Mouse (Mus musculus): ENCODE data around the gene Gp9. TPM values are rescaled to one million over a fixed set of nuclear protein-coding genes. Genes with fewer than 3 reads are reported as not detected.

Gp9 gene
- polyA plus RNA-seq, 1 experiment from 2014 or later, result 4.3 TPM

- 34% methylated on average over 6 of the region's 6 CpGs for WGBS
- Histone ChIP-seq H3K4me3 (ENCODE audit: low read depth, low read length) (peak overlapping the region; percentile 77), H3K36me3 (ENCODE audit: insufficient read depth) (peaks cover 16% of the 10 kb centered on the region; the same call in 1 of the 2 replicates), H3K4me1 (ENCODE audit: insufficient read depth) (peaks cover 5% of the 10 kb centered on the region; the same call in 1 of the 2 replicates), H3K27me3 (ENCODE audit: insufficient read depth, low read length) (no peaks in the 10 kb centered on the region), H3K9ac (peak overlapping the region; percentile 77; the same call in 1 of the 2 replicates), H3K27ac (ENCODE audit: low read depth) (peak overlapping the region; percentile 27; the same call in 1 of the 2 replicates), H3K4me2 (peak overlapping the region; percentile 74), H3K9me3 (ENCODE audit: low read depth, low read length) (no peaks in the 10 kb centered on the region)
- no peak for DNase-seq
- no peak for TF ChIP-seq CTCF (IDR thresholded peaks at IDR 0.05; ENCODE audit: low read depth)
- ATAC-seq (ENCODE audit: insufficient read depth), result no peak
Measured at GRCm38 (mm10) chr6:87810311-87810710, 32.4 kb downstream of the Gp9 start.

- ATAC-seq (ENCODE audit: insufficient read depth), result peak; percentile 63
- Histone ChIP-seq H3K4me1 (ENCODE audit: insufficient read depth) (peaks cover 5% of the 10 kb centered on the region; the same call in 1 of the 2 replicates), H3K4me2 (peak overlapping the region; percentile 74), H3K4me3 (ENCODE audit: low read depth, low read length) (peak overlapping the region; percentile 77), H3K9me3 (ENCODE audit: low read depth, low read length) (no peaks in the 10 kb centered on the region), H3K27me3 (ENCODE audit: insufficient read depth, low read length) (no peaks in the 10 kb centered on the region), H3K9ac (peak overlapping the region; percentile 77), H3K27ac (ENCODE audit: low read depth) (peak overlapping the region; percentile 83), H3K36me3 (ENCODE audit: insufficient read depth) (peaks cover 17% of the 10 kb centered on the region; the same call in 1 of the 2 replicates)
- WGBS, result under 1% methylated on average over 77 of the region's 77 CpGs
- no peak for TF ChIP-seq CTCF (IDR thresholded peaks at IDR 0.05; ENCODE audit: low read depth)
- DNase-seq, result peak; percentile 68
Measured at GRCm38 (mm10) chr6:87810713-87811669, 33.1 kb downstream of the Gp9 start.

- Histone ChIP-seq H3K4me1 (ENCODE audit: insufficient read depth) (peaks cover 5% of the 10 kb centered on the region; the same call in 1 of the 2 replicates), H3K4me3 (ENCODE audit: low read depth, low read length) (peak within 1 kb of the TSS; percentile 77), H3K27ac (ENCODE audit: low read depth) (peak within 1 kb of the TSS; percentile 83), H3K9ac (peak within 1 kb of the TSS; percentile 77), H3K4me2 (peak within 1 kb of the TSS; percentile 74), H3K9me3 (ENCODE audit: low read depth, low read length) (no peaks in the 10 kb centered on the region), H3K36me3 (ENCODE audit: insufficient read depth) (peaks cover 24% of the 10 kb centered on the region; the same call in 1 of the 2 replicates), H3K27me3 (ENCODE audit: insufficient read depth, low read length) (no peaks in the 10 kb centered on the region)
- WGBS, result under 1% methylated on average over 56 of the region's 56 CpGs
- ATAC-seq (ENCODE audit: insufficient read depth) (peak; percentile 96), DNase-seq (peak; percentile 95)
- peak; percentile 28; the same call in 1 of the 2 replicates for TF ChIP-seq CTCF (IDR thresholded peaks at IDR 0.05; ENCODE audit: low read depth)
Measured at GRCm38 (mm10) chr6:87811675-87812338, 33.9 kb downstream of the Gp9 start, which contains the start of gene Rab43. Gene Rab43 (minus strand): TSS chr6:87812164.

GRCm38 (mm10) chr6:87812656-87813055 lies 34.8 kb downstream of the Gp9 start:
- peak overlapping the region; percentile 77 for H3K4me3 ChIP-seq (ENCODE audit: low read depth, low read length)
- no peak for TF ChIP-seq CTCF (IDR thresholded peaks at IDR 0.05; ENCODE audit: low read depth)
- H3K27me3 ChIP-seq (ENCODE audit: insufficient read depth, low read length), result no peaks in the 10 kb centered on the region
- ATAC-seq (ENCODE audit: insufficient read depth) (no peak), DNase-seq (no peak)
- WGBS, result 90% methylated on average over 1 of the region's 1 CpGs
- no peaks in the 10 kb centered on the region for H3K9me3 ChIP-seq (ENCODE audit: low read depth, low read length)
- peak overlapping the region; percentile 74 for H3K4me2 ChIP-seq
- peak overlapping the region; percentile 77 for H3K27ac ChIP-seq (ENCODE audit: low read depth)
- peaks cover 5% of the 10 kb centered on the region; the same call in 1 of the 2 replicates for H3K4me1 ChIP-seq (ENCODE audit: insufficient read depth)
- H3K9ac ChIP-seq, result no peak overlapping the region
- peaks cover 32% of the 10 kb centered on the region for H3K36me3 ChIP-seq (ENCODE audit: insufficient read depth)

GRCm38 (mm10) chr6:87814486-87814885 lies 36.6 kb downstream of the Gp9 start:
- peaks cover 51% of the 10 kb centered on the region for H3K36me3 ChIP-seq (ENCODE audit: insufficient read depth)

GRCm38 (mm10) chr6:87820366-87820765 lies 42.5 kb downstream of the Gp9 start:
- no peak for DNase-seq
- H3K4me3 ChIP-seq (ENCODE audit: low read depth, low read length), result no peak overlapping the region
- no peak overlapping the region for H3K27ac ChIP-seq (ENCODE audit: low read depth)
- no peak overlapping the region for H3K4me2 ChIP-seq
- no peaks in the 10 kb centered on the region for H3K4me1 ChIP-seq (ENCODE audit: insufficient read depth)
- TF ChIP-seq CTCF (IDR thresholded peaks at IDR 0.05; ENCODE audit: low read depth), result no peak
- H3K36me3 ChIP-seq (ENCODE audit: insufficient read depth), result peaks cover 86% of the 10 kb centered on the region
- 91% methylated on average over 2 of the region's 2 CpGs for WGBS
- no peaks in the 10 kb centered on the region for H3K27me3 ChIP-seq (ENCODE audit: insufficient read depth, low read length)
- no peak for ATAC-seq (ENCODE audit: insufficient read depth)
- H3K9me3 ChIP-seq (ENCODE audit: low read depth, low read length), result no peaks in the 10 kb centered on the region
- H3K9ac ChIP-seq, result no peak overlapping the region

More at GRCm38 (mm10) chr6:87814486-87814885, 36.6 kb downstream of the Gp9 start:
- no peak overlapping the region for H3K9ac ChIP-seq
- no peaks in the 10 kb centered on the region for H3K27me3 ChIP-seq (ENCODE audit: insufficient read depth, low read length)
- H3K27ac ChIP-seq (ENCODE audit: low read depth), result no peak overlapping the region
- DNase-seq (no peak), ATAC-seq (ENCODE audit: insufficient read depth) (no peak)
- no peak for TF ChIP-seq CTCF (IDR thresholded peaks at IDR 0.05; ENCODE audit: low read depth)
- WGBS, result 91% methylated on average over 5 of the region's 5 CpGs
- H3K4me1 ChIP-seq (ENCODE audit: insufficient read depth), result peaks cover 5% of the 10 kb centered on the region; the same call in 1 of the 2 replicates
- no peak overlapping the region for H3K4me3 ChIP-seq (ENCODE audit: low read depth, low read length)
- no peaks in the 10 kb centered on the region for H3K9me3 ChIP-seq (ENCODE audit: low read depth, low read length)
- H3K4me2 ChIP-seq, result no peak overlapping the region

Other genes starting within 250 kb of the Gp9 start
- gene Arhgap25, start 244.8 kb upstream of the Gp9 start, polyA plus RNA-seq (2014; fragmentation: Nextera tagmentation; extraction: Ambion mirVana), result 8.2 and 8.7 TPM in 2 replicates
- gene Prokr1, start 187.3 kb upstream of the Gp9 start, polyA plus RNA-seq (2014; fragmentation: Nextera tagmentation; extraction: Ambion mirVana), result 2.5 and 3.2 TPM in 2 replicates
- 14.6 and 15.4 TPM in 2 replicates for gene Aplf, start 105.9 kb upstream of the Gp9 start, polyA plus RNA-seq (2014; fragmentation: Nextera tagmentation; extraction: Ambion mirVana)
- 3.4 and 3.8 TPM in 2 replicates for gene Efcc1, start 47.2 kb upstream of the Gp9 start, polyA plus RNA-seq (2014; fragmentation: Nextera tagmentation; extraction: Ambion mirVana)
- 12.2 and 12.5 TPM in 2 replicates for gene Rab43, start 34.1 kb downstream of the Gp9 start, polyA plus RNA-seq (2014; fragmentation: Nextera tagmentation; extraction: Ambion mirVana)
- 3.3 and 5.0 TPM in 2 replicates for gene Gm45140, start 57.7 kb downstream of the Gp9 start, polyA plus RNA-seq (2014; fragmentation: Nextera tagmentation; extraction: Ambion mirVana)
- 50.8 and 52.9 TPM in 2 replicates for gene Isy1, start 60.7 kb downstream of the Gp9 start, polyA plus RNA-seq (2014; fragmentation: Nextera tagmentation; extraction: Ambion mirVana)
- gene Cnbp, start 73.0 kb downstream of the Gp9 start, polyA plus RNA-seq (2014; fragmentation: Nextera tagmentation; extraction: Ambion mirVana), result 1,237 and 1,257 TPM in 2 replicates
- 177 TPM in 2 replicates for gene Copg1, start 109.7 kb downstream of the Gp9 start, polyA plus RNA-seq (2014; fragmentation: Nextera tagmentation; extraction: Ambion mirVana)
- gene Hmces, start 135.9 kb downstream of the Gp9 start, polyA plus RNA-seq (2014; fragmentation: Nextera tagmentation; extraction: Ambion mirVana), result 55.3 and 59.2 TPM in 2 replicates
- 62.9 and 74.4 TPM in 2 replicates for gene H1fx, start 203.6 kb downstream of the Gp9 start, polyA plus RNA-seq (2014; fragmentation: Nextera tagmentation; extraction: Ambion mirVana)